Mouse (Mus musculus): ENCODE results near the gene Prkar1b. TPM values are rescaled to one million over a fixed set of nuclear protein-coding genes. Genes with fewer than 3 reads are reported as not detected.
A peak's percentile ranks its signal among the peaks of the same experiment; 100 is the strongest.

Gene Prkar1b
- polyA plus RNA-seq, 1 experiment from 2014 or later, result 28.8 TPM

DNA sequence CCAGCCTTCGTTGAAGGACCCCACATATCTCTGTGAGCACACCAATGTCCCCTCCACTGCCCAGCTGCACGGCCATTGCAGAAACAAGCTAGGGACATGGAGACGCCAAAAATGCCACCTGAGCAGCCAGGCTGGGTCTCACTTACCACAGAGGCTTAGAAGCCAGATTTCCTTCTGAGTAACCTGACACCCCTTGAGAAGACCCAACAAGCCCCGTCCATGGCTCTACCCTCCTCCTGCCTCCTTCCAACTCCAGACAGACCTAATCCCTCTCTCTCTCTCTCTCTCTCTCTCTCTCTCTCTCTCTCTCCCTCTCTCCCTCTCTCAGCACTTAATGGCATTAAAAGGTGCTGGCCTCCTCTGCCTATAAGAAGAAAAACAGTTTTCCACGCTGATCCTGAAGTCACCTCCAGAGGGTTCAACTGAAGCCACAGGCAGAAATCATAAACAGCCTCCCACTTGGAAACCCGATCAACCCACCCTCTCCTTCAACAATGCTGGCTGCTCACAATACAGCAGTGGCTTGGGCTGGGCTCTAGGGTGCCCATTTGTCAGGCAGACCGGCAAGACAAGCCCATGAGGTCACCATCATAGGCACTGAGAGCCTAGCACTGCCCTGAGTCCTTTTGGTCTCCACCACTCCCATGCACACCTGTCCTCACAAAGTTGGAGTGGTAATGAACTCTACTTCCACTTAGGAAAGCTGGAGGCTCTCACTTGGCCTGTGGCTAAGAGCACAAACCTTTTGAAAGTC, 82.8 kb downstream of the Prkar1b start:
- no peak for DNase-seq (ENCODE audit: low spot score)
- Histone ChIP-seq H3K36me3 (no peaks in the 10 kb centered on the region), H3K9me3 (no peaks in the 10 kb centered on the region), H3K4me1 (replicated peaks) (no peaks in the 10 kb centered on the region), H3K4me3 (no peak overlapping the region), H3K27ac (no peak overlapping the region), H3K27me3 (ENCODE audit: insufficient read depth, poor library complexity, severe bottlenecking) (no peaks in the 10 kb centered on the region)
- 58% methylated on average over 7 of the region's 7 CpGs for WGBS

DNA sequence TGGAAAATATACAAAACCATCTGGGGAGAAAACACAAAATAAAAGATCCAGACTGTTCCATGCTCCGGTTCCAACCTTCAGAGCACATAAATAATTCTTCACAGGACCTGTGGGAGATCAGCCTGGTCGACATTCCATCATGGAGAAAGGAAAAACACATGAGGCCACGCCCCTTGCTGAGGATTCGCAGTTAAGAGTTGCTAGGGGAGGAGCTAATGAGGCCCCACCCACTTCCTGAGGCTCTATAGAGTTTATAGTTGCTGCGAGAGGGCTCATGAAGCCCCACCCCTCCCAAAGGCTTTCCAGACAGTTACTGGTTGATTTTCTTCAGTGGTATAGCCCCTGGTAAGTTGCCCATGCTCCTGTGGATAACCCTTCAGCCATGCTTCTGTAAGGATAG, 85.2 kb downstream of the Prkar1b start:
- DNase-seq (ENCODE audit: low spot score), result no peak
- H3K36me3 ChIP-seq, result no peaks in the 10 kb centered on the region
- no peaks in the 10 kb centered on the region for H3K9me3 ChIP-seq
- H3K27ac ChIP-seq, result no peak overlapping the region
- H3K4me3 ChIP-seq, result no peak overlapping the region
- no peaks in the 10 kb centered on the region for H3K27me3 ChIP-seq (ENCODE audit: insufficient read depth, poor library complexity, severe bottlenecking)
- WGBS, result 75% methylated on average over 5 of the region's 5 CpGs
- 0 out of 2 replicates have a peak, but pooled peaks cover 6% of the 10 kb centered on the region for H3K4me1 ChIP-seq (replicated peaks)

DNA sequence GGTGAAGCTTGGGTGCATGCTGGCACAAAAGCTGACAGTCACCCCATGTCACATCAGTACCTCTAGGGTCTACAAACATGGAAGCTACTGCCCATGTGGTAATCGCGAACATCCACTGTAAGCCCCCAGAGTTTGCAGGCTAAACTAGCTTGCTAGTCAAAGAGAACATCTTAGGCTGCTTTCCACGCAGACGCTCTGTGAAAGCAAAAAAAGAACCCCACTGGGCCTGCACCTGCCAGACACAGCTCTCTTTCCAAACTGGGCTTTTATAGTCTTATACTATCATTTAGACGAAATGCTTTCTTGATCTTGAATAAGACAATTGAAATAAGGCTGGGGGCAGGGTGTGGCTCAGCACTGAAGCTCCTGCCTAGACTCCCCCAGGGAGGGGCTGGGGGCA, 88.1 kb downstream of the Prkar1b start:
- Histone ChIP-seq H3K27ac (no peak overlapping the region), H3K4me3 (no peak overlapping the region), H3K36me3 (no peaks in the 10 kb centered on the region), H3K27me3 (ENCODE audit: insufficient read depth, poor library complexity, severe bottlenecking) (no peaks in the 10 kb centered on the region), H3K4me1 (replicated peaks) (peaks cover 7% of the 10 kb centered on the region; the same call in 1 of the 2 replicates), H3K9me3 (no peaks in the 10 kb centered on the region)
- 85% methylated on average over 5 of the region's 5 CpGs for WGBS
- no peak for DNase-seq (ENCODE audit: low spot score)

DNA sequence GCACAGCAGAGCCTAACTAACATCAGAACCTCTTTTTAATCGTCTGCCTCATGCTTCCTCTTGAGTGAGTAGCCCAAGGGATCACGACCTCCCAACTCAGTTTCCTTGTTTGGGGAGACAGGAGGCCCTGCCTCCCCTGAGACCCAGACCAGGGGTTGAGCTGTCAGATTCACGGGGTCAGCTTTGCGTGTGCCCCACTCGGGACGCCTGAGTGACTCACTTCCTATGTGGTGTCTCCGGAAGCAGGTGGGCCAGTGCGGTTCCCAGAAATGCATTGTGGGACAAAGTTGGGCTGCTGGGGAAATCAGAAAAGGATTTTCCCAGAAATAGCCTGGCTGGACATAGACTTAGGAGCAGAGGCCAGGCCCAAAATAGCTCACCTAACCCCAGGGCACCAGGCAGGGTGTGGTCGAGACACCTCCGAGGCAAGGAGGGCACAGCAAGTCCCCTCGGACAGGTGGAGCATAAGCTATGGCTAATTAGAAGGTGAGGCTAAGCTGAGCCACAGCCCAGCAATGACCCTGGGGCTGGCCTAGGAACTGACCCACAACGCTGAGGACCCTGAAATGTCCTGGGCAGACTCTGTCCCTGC, 89.2 kb downstream of the Prkar1b start:
- no peak for DNase-seq (ENCODE audit: low spot score)
- Histone ChIP-seq H3K36me3 (no peaks in the 10 kb centered on the region), H3K27ac (no peak overlapping the region), H3K27me3 (ENCODE audit: insufficient read depth, poor library complexity, severe bottlenecking) (no peaks in the 10 kb centered on the region), H3K4me3 (no peak overlapping the region), H3K4me1 (replicated peaks) (peaks cover 14% of the 10 kb centered on the region), H3K9me3 (no peaks in the 10 kb centered on the region)
- 82% methylated on average over 12 of the region's 12 CpGs for WGBS

DNA sequence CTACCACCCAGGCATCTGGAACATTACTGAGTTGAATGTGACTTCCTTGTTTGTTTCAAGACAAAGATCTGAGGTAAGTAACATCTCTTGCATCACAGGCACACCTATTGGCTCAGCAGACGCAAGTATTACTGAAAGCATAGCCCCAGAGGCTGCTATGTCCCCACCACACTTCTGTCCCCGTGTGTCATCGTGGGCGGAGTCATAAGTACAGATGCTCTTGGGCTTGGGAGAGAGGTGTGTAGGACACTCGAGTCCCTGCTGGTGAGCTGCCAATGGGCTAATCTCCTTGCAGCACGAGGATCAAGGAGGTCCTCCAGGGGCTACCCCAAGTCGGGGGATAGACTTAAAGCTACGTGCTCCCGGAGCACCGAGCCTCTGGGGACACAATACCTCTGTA, 96.6 kb downstream of the Prkar1b start:
- Histone ChIP-seq H3K4me1 (replicated peaks) (peaks cover 10% of the 10 kb centered on the region), H3K36me3 (no peaks in the 10 kb centered on the region), H3K9me3 (no peaks in the 10 kb centered on the region), H3K27ac (no peak overlapping the region), H3K27me3 (ENCODE audit: insufficient read depth, poor library complexity, severe bottlenecking) (no peaks in the 10 kb centered on the region), H3K4me3 (no peak overlapping the region)
- no peak for DNase-seq (ENCODE audit: low spot score)
- WGBS, result 89% methylated on average over 10 of the region's 10 CpGs

DNA sequence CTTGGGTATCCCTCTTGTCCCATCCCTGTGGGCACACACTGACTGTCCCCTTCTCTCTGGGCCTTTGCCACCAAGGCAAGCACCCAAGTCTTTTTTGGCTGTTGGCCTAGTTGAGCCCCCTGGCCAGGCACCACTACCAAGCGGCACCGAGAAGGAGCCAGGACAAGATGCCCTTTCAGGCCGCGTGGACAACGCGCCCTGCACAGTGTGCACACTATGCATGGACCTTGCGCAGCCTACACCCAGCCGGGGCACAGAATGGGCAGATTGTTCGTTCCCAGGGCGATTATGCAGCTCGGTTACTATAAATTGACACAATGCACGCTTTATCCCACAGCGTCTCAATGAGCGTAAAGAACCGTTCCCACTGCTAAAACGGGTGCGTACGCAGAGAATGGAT, 98.5 kb downstream of the Prkar1b start:
- no peak for DNase-seq (ENCODE audit: low spot score)
- H3K9me3 ChIP-seq, result no peaks in the 10 kb centered on the region
- peaks cover 13% of the 10 kb centered on the region for H3K4me1 ChIP-seq (replicated peaks)
- 94% methylated on average over 18 of the region's 18 CpGs for WGBS
- H3K27ac ChIP-seq, result no peak overlapping the region
- no peaks in the 10 kb centered on the region for H3K36me3 ChIP-seq
- H3K27me3 ChIP-seq (ENCODE audit: insufficient read depth, poor library complexity, severe bottlenecking), result no peaks in the 10 kb centered on the region
- no peak overlapping the region for H3K4me3 ChIP-seq

DNA sequence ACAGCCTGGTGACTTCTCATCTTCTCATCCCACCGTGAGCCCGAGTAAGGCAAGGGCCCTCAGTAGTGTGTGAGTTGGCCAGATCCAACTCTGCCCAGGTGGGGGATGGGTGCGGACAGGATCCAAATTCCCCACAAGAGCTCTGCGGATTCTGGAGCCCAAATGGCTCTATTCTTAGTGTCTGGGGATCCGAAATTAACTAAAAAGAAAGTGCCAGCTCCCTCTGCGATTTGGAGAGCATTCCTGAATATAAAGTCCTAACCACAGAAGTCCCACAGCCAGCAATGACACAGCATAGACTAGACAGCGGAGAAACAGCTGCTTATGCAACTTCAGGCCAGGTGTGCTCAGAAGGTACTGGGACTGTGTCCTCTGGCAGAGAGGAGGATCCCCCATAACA, 100.4 kb downstream of the Prkar1b start:
- Histone ChIP-seq H3K4me3 (no peak overlapping the region), H3K27ac (no peak overlapping the region), H3K36me3 (no peaks in the 10 kb centered on the region), H3K9me3 (no peaks in the 10 kb centered on the region), H3K27me3 (ENCODE audit: insufficient read depth, poor library complexity, severe bottlenecking) (no peaks in the 10 kb centered on the region; the same call in 1 of the 2 replicates), H3K4me1 (replicated peaks) (0 out of 2 replicates have a peak, but pooled peaks cover 10% of the 10 kb centered on the region)
- 84% methylated on average over 7 of the region's 7 CpGs for WGBS
- no peak for DNase-seq (ENCODE audit: low spot score)

DNA sequence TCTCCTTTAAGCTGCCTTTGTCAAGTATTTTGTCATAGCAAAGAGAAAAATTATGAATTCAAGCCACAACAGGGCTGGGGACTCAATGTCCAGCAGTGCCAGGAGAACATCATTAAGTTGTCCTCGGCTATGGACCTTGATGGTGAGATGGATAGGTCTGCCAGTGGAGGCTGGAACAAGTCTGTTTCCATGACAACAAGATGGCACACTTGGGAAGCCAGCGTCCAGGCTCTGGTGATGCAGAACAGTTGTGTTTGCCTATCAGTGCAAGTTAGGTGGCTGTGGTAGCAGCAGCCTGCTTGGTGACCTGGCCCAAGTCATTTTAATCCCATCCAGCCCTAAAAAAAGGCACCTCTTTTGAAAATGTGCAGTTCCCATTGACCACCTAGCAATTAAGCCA, 102.6 kb downstream of the Prkar1b start:
- no peak for DNase-seq (ENCODE audit: low spot score)
- WGBS, result 73% methylated on average over 2 of the region's 2 CpGs

DNA sequence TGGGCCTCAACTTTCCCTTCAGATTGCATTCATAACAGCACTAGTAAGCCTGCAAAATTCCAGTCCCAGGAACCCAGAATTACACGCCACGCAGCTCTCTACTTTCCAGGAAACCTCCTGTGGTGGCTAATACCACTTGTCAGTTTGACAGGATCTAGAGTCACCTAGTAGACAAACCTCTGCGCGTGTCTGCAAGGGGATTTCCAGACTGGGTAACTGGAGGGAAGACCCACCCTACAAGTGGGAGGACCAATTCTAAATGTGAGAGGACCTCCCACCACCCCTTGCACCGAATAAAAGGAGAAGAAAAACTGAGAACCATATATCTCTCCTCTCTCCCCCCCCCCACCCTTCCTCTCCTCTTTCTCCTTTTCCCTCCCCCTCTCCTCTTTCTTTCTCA, 103.2 kb downstream of the Prkar1b start:
- no peaks in the 10 kb centered on the region for H3K36me3 ChIP-seq
- WGBS, result 86% methylated on average over 5 of the region's 5 CpGs
- no peak overlapping the region for H3K27ac ChIP-seq
- no peaks in the 10 kb centered on the region for H3K9me3 ChIP-seq
- no peak overlapping the region for H3K4me3 ChIP-seq
- no peak for DNase-seq (ENCODE audit: low spot score)
- H3K4me1 ChIP-seq (replicated peaks), result 0 out of 2 replicates have a peak, but pooled peaks cover 15% of the 10 kb centered on the region
- no peaks in the 10 kb centered on the region; the same call in 1 of the 2 replicates for H3K27me3 ChIP-seq (ENCODE audit: insufficient read depth, poor library complexity, severe bottlenecking)

More for the DNA sequence above, 102.6 kb downstream of the Prkar1b start:
- Histone ChIP-seq H3K27ac (no peak overlapping the region), H3K4me1 (replicated peaks) (0 out of 2 replicates have a peak, but pooled peaks cover 15% of the 10 kb centered on the region), H3K4me3 (no peak overlapping the region), H3K36me3 (no peaks in the 10 kb centered on the region), H3K9me3 (no peaks in the 10 kb centered on the region), H3K27me3 (ENCODE audit: insufficient read depth, poor library complexity, severe bottlenecking) (no peaks in the 10 kb centered on the region; the same call in 1 of the 2 replicates)

DNA sequence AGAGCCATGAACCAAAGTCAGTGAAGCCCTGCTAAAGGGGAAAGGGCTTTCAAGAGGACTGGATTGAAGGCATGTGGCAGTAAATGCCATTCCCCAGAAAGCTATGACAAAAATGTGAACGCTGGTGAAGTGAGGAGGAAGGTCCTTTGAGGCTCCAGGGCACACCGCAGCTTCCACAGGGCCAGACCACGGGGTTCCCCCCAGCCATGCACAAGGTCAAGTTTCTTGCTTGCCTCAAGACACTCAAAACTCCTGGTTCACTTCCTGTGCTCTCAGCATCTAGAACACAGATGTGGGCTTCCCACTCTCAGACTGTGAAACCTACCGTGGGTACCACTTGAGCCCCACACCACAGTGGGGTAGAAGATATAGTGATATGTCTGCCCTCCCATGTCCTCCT, 106.3 kb downstream of the Prkar1b start:
- no peak for DNase-seq (ENCODE audit: low spot score)
- H3K27me3 ChIP-seq (ENCODE audit: insufficient read depth, poor library complexity, severe bottlenecking), result no peaks in the 10 kb centered on the region; the same call in 1 of the 2 replicates
- no peaks in the 10 kb centered on the region for H3K9me3 ChIP-seq
- no peaks in the 10 kb centered on the region for H3K36me3 ChIP-seq
- H3K4me1 ChIP-seq (replicated peaks), result 0 out of 2 replicates have a peak, but pooled peaks cover 15% of the 10 kb centered on the region
- no peak overlapping the region for H3K27ac ChIP-seq
- no peak overlapping the region for H3K4me3 ChIP-seq
- WGBS, result 77% methylated on average over 4 of the region's 4 CpGs

DNA sequence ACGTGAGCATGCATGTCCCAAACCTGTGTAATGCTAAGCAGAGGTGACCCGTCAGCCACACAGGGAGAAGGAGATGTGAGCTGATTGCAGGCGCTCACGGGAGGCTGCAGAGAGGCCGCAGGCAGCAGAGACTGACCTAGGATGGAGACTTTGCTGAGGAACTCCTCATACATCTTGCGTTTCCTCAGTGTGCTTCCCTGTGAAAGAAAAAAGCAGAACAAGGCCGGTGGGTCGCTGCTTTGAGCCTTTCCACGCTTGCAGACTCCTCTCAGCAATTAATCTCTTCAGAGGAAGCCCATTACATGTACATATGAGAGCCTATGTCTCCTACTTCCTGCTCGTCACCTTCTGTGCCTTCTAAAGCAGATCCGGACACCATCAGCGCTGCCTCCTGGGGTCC, 107.5 kb downstream of the Prkar1b start:
- no peak overlapping the region for H3K4me3 ChIP-seq
- H3K27ac ChIP-seq, result no peak overlapping the region
- 88% methylated on average over 12 of the region's 12 CpGs for WGBS
- H3K4me1 ChIP-seq (replicated peaks), result 0 out of 2 replicates have a peak, but pooled peaks cover 6% of the 10 kb centered on the region
- H3K36me3 ChIP-seq, result no peaks in the 10 kb centered on the region
- H3K9me3 ChIP-seq, result no peaks in the 10 kb centered on the region
- no peaks in the 10 kb centered on the region; the same call in 1 of the 2 replicates for H3K27me3 ChIP-seq (ENCODE audit: insufficient read depth, poor library complexity, severe bottlenecking)
- no peak for DNase-seq (ENCODE audit: low spot score)

DNA sequence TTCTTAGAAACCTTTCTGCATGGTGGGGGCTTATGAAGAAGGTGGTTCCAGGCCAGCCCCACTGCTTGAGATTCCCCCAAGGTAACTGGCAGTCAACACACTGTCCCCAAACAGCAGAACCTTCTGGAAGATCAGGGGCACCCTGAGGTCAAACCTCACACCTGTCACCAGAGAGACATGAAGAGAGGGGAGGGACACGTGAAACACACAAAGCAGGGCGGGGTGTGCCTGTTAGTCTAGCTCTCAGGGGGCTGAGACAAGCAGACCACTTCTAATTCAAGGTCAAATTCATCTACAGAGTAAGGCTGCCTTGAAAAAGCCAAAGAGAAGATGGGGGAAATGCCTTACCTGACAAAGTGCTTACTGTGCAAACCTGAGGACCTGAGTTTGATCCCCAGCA, 114.6 kb downstream of the Prkar1b start:
- Histone ChIP-seq H3K4me3 (no peak overlapping the region), H3K36me3 (no peaks in the 10 kb centered on the region), H3K27me3 (ENCODE audit: insufficient read depth, poor library complexity, severe bottlenecking) (no peaks in the 10 kb centered on the region), H3K27ac (no peak overlapping the region), H3K4me1 (replicated peaks) (peaks cover 28% of the 10 kb centered on the region), H3K9me3 (no peaks in the 10 kb centered on the region)
- 68% methylated on average over 2 of the region's 2 CpGs for WGBS
- DNase-seq (ENCODE audit: low spot score), result no peak

DNA sequence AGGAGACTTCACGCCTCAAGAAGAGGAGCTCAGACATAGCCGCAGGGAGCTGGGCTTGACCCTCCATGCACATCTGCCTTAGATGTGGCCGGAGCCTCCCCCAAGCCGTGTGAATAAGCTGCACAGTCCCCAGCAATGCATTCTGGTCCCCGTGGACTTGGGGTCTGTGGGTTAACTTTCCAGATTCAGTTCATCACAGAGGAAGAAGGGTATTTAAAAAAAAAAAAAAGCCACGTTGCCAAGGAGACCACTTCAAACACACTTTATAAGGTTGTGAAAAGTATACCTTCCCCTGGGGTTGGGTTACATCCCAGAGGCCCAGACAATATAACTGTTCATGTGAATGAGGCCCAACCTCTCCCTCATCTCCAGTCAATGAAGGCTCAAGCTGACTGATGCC, 115.1 kb downstream of the Prkar1b start:
- Histone ChIP-seq H3K36me3 (no peaks in the 10 kb centered on the region), H3K27me3 (ENCODE audit: insufficient read depth, poor library complexity, severe bottlenecking) (no peaks in the 10 kb centered on the region), H3K4me3 (no peak overlapping the region), H3K27ac (peak overlapping the region; percentile 73), H3K4me1 (replicated peaks) (peaks cover 28% of the 10 kb centered on the region), H3K9me3 (no peaks in the 10 kb centered on the region)
- 53% methylated on average over 6 of the region's 6 CpGs for WGBS
- no peak for DNase-seq (ENCODE audit: low spot score)

Measured in hindbrain, embryonic 10.5 days (tissue).